Mouse (Mus musculus): ENCODE results near the gene Riox2. TPM values are rescaled to one million over a fixed set of nuclear protein-coding genes. Genes with fewer than 3 reads are reported as not detected.

Riox2 gene
- polyA plus RNA-seq, 1 experiment from 2014 or later = 32.5 TPM

DNA sequence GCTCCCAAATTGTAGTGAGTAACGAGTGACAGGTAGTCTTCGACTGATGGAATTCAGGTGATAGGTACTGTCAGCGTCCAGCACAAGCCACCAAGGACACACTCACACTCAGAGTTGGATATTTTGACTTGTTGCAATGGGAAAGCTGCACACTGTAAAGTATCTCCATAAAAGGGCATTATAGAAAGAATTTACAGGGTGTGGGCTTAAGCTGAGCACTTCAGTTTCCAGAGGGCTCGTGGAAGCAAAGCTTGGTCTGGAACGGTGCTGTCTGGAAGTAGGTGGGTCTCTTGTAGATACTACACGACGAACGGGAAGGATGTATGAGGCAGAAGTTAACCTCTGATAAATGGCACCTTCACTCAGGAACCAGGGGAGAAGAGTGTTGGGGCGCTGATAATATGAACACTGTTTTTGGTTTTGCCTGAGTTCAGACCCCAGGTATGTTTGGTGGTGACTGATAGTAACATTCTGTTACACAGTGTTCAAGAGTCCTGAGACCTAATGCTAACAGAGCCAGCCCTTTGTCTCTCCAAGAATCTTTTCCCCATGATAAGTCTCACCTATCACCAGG lies 16.5 kb downstream of the Riox2 start:
- H3K36me3 ChIP-seq (ENCODE audit: inconsistent target) = peaks cover 76% of the 10 kb centered on the region
- 96% methylated on average over 9 of the region's 9 CpGs for WGBS (ENCODE audit: missing documents)
- no peaks in the 10 kb centered on the region for H3K79me2 ChIP-seq (ENCODE audit: inconsistent target)
- H3K27ac ChIP-seq = no peak overlapping the region
- no peak overlapping the region for H3K4me3 ChIP-seq (ENCODE audit: inconsistent target)

DNA sequence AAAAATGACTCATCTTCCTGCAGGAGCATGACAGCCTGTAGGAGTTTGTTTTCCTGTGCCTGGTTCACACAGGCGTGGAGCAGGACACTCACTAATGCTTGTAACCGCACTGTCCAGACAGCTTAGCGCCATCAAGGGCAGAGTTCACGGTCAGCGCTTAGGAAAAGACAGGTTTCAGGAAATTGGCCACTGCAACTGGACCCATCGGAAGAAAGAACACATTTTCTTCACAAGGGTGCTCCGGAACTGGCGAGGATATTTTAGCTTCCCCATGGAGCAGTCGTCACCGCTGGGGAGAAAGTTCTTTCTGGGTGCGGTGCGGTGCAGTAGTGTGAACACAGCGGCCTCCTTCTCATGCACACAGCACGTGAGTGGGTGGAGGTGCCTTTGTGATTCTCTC lies 21.6 kb downstream of the Riox2 start:
- no peak overlapping the region for H3K4me3 ChIP-seq (ENCODE audit: inconsistent target)
- H3K79me2 ChIP-seq (ENCODE audit: inconsistent target) = no peaks in the 10 kb centered on the region
- peaks cover 78% of the 10 kb centered on the region for H3K36me3 ChIP-seq (ENCODE audit: inconsistent target)
- 95% methylated on average over 13 of the region's 14 CpGs for WGBS (ENCODE audit: missing documents)
- no peak overlapping the region for H3K27ac ChIP-seq

DNA sequence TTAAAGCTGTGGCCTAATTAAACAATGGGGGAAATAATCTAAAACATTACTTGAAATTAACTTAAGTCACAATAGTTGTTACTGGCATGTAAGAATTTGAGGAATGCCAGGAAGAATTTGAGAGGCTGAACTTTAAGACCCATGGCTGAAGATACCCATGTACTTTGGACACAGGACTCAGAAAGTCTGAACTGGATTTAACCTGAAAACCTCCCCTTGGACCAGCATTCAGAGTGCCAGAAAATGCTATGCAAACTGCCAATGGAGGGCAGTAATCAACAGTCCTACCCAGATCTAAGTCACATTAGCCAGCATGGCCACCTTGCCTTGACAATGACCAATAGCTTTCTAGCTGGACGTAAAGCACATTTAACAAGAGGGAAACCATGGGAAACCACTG lies 26.4 kb downstream of the Riox2 start:
- 100% methylated on average over 1 of the region's 1 CpGs for WGBS (ENCODE audit: missing documents)
- Histone ChIP-seq H3K27ac (no peak overlapping the region), H3K4me3 (ENCODE audit: inconsistent target) (no peak overlapping the region), H3K79me2 (ENCODE audit: inconsistent target) (no peaks in the 10 kb centered on the region), H3K36me3 (ENCODE audit: inconsistent target) (peaks cover 56% of the 10 kb centered on the region)

- Histone ChIP-seq H3K79me2 (ENCODE audit: inconsistent target) (no peaks in the 10 kb centered on the region), H3K36me3 (ENCODE audit: inconsistent target) (peaks cover 49% of the 10 kb centered on the region), H3K4me3 (ENCODE audit: inconsistent target) (no peak overlapping the region), H3K27ac (no peak overlapping the region)
- WGBS (ENCODE audit: missing documents) = 89% methylated on average over 3 of the region's 3 CpGs
Observed at GRCm38 (mm10) chr16:59499180-59499579, 27.6 kb downstream of the Riox2 start.

GRCm38 (mm10) chr16:59509830-59510229 lies 38.3 kb downstream of the Riox2 start:
- Histone ChIP-seq H3K27ac (no peak overlapping the region), H3K4me3 (ENCODE audit: inconsistent target) (no peak overlapping the region), H3K79me2 (ENCODE audit: inconsistent target) (peaks cover 18% of the 10 kb centered on the region; the same call in 1 of the 2 replicates), H3K36me3 (ENCODE audit: inconsistent target) (peaks cover 32% of the 10 kb centered on the region; the same call in 1 of the 2 replicates)
- 94% methylated on average over 5 of the region's 5 CpGs for WGBS (ENCODE audit: missing documents)

DNA sequence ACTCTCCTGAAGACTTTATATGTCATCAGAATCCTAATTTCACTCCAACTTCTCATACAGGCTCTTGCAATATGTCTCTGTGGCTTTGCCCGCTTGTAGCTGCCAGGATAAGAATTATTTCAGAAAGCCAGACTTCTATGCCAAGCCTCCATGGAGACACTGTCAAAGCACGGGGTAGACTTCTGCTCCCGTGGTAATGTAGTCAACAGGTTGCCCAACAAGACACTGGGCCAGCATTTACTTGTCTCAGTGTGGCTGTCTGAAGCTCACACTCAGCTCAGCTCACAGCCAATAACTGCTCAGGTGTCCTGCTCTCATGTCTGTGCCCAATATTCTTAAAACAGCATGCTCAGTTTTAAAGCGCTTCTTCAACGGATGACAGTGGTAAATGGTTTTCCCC lies 43.6 kb downstream of the Riox2 start:
- no peak overlapping the region for H3K27ac ChIP-seq
- 0 out of 2 replicates have a peak, but pooled peaks cover 14% of the 10 kb centered on the region for H3K36me3 ChIP-seq (ENCODE audit: inconsistent target)
- 94% methylated on average over 5 of the region's 5 CpGs for WGBS (ENCODE audit: missing documents)
- peaks cover 42% of the 10 kb centered on the region; the same call in 1 of the 2 replicates for H3K79me2 ChIP-seq (ENCODE audit: inconsistent target)
- no peak overlapping the region for H3K4me3 ChIP-seq (ENCODE audit: inconsistent target)

DNA sequence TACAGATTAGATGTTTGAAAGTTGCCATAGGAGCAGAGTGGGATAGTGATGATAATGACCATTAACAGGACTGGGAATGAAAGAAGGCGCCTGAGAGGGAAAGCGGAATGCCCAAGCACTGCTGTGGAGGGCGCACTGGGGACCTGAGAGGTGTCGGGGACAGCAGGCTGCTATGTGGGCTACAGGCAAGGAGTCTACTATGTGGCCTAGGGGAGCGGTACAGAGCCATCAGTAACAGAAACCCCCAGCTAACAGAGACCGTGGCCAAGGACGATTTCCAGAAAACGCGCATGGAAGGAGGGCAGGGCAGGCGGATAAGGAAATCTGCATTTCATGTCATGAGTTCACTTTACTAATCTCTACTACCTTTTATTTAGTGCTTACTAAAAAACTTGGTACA lies 45.4 kb downstream of the Riox2 start:
- WGBS (ENCODE audit: missing documents) = 81% methylated on average over 10 of the region's 10 CpGs
- H3K79me2 ChIP-seq (ENCODE audit: inconsistent target) = peaks cover 43% of the 10 kb centered on the region; the same call in 1 of the 2 replicates
- H3K27ac ChIP-seq = peak overlapping the region; percentile 87
- H3K36me3 ChIP-seq (ENCODE audit: inconsistent target) = 0 out of 2 replicates have a peak, but pooled peaks cover under 1% of the 10 kb centered on the region
- H3K4me3 ChIP-seq (ENCODE audit: inconsistent target) = peak overlapping the region; percentile 5; the same call in 1 of the 2 replicates

DNA sequence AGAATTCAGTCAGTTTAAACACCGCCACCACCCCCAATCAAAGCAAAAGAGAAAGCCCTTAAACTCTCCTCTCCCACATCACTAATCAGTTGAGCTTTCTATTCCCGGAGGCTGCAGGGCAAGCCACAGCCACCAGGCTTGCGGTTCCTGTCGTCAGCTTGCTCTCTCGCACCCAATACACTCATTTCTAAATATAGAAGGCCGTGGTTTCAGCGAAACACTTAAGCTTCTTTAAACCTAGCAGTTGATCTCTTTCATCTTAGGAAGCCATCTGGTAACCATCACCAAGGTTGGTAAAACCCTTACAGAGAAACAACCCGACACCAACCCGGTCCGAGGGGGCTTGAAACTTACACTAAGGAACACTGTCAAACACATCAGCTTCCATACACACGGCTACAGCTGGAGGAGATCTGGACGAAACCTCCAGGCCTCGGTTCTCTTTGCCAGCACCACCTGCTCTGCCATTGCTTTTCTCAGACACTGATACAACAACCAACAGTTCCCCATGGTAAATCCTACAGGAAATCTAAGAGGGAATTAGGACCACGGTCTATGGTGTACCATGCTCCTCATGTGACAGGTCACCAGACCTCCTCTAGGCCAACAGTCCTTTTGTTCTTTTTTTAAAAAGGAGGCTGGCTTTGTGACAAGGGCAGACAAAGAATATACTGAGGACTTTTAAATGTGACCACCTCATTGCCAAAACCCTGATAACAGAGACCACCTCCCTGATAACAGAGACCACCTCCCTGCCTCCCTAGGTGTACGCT lies 46.1 kb downstream of the Riox2 start:
- Histone ChIP-seq H3K27ac (peak overlapping the region; percentile 87), H3K36me3 (ENCODE audit: inconsistent target) (no peaks in the 10 kb centered on the region), H3K4me3 (ENCODE audit: inconsistent target) (peak overlapping the region; percentile 10; the same call in 1 of the 2 replicates), H3K79me2 (ENCODE audit: inconsistent target) (peaks cover 43% of the 10 kb centered on the region; the same call in 1 of the 2 replicates)
- WGBS (ENCODE audit: missing documents) = 9% methylated on average over 15 of the region's 15 CpGs

GRCm38 (mm10) chr16:59521752-59522423 lies 50.3 kb downstream of the Riox2 start:
- no peak overlapping the region for H3K4me3 ChIP-seq (ENCODE audit: inconsistent target)
- H3K36me3 ChIP-seq (ENCODE audit: inconsistent target) = no peaks in the 10 kb centered on the region
- H3K79me2 ChIP-seq (ENCODE audit: inconsistent target) = peaks cover 17% of the 10 kb centered on the region; the same call in 1 of the 2 replicates
- H3K27ac ChIP-seq = peak overlapping the region; percentile 65
- 71% methylated on average over 16 of the region's 16 CpGs for WGBS (ENCODE audit: missing documents)

DNA sequence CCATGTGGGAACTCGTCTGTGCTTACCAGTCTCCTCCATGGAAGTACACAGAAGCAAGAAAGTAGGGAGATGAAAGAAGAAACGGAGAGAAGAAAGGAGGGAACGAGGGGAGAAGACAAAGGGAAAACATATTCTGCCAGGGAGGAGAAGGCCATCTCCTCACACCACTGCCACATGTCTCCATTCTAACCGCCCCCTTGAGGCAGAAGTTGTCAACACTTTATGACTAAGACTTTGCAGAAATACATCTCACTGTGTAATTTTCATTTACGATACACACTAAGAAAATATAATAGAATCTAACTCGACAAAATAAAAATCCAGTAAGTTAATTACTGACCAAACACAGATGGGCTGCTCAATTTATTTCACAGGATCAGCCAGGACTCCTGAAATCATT lies 55.4 kb downstream of the Riox2 start:
- Histone ChIP-seq H3K4me3 (ENCODE audit: inconsistent target) (no peak overlapping the region), H3K79me2 (ENCODE audit: inconsistent target) (no peaks in the 10 kb centered on the region), H3K36me3 (ENCODE audit: inconsistent target) (peaks cover 13% of the 10 kb centered on the region), H3K27ac (no peak overlapping the region)
- 90% methylated on average over 6 of the region's 6 CpGs for WGBS (ENCODE audit: missing documents)

- no peak overlapping the region for H3K4me3 ChIP-seq (ENCODE audit: inconsistent target)
- H3K27ac ChIP-seq = no peak overlapping the region
- 88% methylated on average over 11 of the region's 13 CpGs for whole genome bisulfite sequencing (ENCODE audit: missing documents)
- peaks cover 13% of the 10 kb centered on the region for H3K36me3 ChIP-seq (ENCODE audit: inconsistent target)
- no peaks in the 10 kb centered on the region for H3K79me2 ChIP-seq (ENCODE audit: inconsistent target)
Observed at GRCm38 (mm10) chr16:59529570-59529969, 58.0 kb downstream of the Riox2 start.

DNA sequence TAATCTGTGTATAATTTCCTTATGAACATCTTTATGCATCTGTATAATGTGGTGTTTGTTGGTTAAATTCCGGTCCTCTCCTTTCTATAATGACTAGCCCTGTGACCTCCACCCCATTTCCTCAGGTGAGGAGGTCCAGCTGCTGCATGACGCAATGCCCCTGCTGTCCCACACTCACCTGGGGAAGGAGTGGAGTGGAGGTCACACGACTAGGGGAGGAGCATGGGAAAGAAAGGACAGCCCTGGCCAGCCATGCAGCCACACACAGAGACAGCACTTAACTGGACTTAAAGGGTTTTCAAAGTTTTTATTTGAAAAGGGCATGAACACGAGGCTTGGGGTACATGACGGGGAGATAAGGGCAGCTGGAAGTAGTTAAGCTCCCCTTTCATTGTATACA lies 59.7 kb downstream of the Riox2 start:
- 92% methylated on average over 5 of the region's 5 CpGs for WGBS (ENCODE audit: missing documents)
- Histone ChIP-seq H3K27ac (no peak overlapping the region), H3K4me3 (ENCODE audit: inconsistent target) (no peak overlapping the region), H3K36me3 (ENCODE audit: inconsistent target) (peaks cover 23% of the 10 kb centered on the region), H3K79me2 (ENCODE audit: inconsistent target) (no peaks in the 10 kb centered on the region)

DNA sequence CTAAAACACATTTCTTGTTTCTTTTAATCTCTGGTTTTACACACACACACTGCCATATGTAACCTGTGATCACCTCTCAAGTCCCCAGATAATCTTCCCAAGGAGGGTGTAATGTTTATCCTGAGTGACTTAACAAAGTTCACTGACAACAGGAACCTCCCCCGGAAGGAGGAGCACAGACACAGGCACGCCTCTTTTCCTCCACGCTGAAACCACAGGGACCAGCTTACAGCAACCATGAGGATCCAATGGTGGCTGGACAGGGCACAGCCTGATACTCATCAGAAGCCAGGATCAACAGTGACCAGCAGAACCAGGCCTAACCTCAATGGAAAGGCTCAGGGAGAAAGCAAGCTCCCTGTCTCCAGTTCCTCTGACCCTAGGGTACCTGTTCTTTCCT lies 61.0 kb downstream of the Riox2 start:
- Histone ChIP-seq H3K79me2 (ENCODE audit: inconsistent target) (no peaks in the 10 kb centered on the region), H3K4me3 (ENCODE audit: inconsistent target) (no peak overlapping the region), H3K36me3 (ENCODE audit: inconsistent target) (peaks cover 29% of the 10 kb centered on the region), H3K27ac (no peak overlapping the region)
- whole genome bisulfite sequencing (ENCODE audit: missing documents) = 32% methylated on average over 3 of the region's 3 CpGs

DNA sequence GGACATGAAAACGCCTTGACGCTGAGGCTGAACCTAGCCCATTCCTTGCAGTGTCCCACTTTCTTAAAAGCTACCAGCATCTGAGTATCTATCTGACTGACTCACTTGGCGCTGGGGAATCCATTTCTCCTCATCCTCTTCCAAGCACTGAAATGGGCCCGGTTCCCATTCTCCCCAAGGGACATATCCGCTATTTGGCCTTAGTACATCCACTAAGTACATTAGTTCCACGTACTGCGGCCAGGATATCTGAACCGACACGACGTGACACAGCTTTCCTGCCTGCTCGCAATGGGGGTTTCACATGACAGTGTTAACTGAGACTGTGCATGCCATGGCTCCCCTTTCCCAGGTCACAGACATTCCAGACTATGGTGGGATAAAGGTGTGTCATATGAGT lies 62.8 kb downstream of the Riox2 start:
- no peaks in the 10 kb centered on the region for H3K79me2 ChIP-seq (ENCODE audit: inconsistent target)
- no peak overlapping the region for H3K4me3 ChIP-seq (ENCODE audit: inconsistent target)
- H3K27ac ChIP-seq = no peak overlapping the region
- H3K36me3 ChIP-seq (ENCODE audit: inconsistent target) = peaks cover 28% of the 10 kb centered on the region
- 98% methylated on average over 11 of the region's 11 CpGs for WGBS (ENCODE audit: missing documents)

DNA sequence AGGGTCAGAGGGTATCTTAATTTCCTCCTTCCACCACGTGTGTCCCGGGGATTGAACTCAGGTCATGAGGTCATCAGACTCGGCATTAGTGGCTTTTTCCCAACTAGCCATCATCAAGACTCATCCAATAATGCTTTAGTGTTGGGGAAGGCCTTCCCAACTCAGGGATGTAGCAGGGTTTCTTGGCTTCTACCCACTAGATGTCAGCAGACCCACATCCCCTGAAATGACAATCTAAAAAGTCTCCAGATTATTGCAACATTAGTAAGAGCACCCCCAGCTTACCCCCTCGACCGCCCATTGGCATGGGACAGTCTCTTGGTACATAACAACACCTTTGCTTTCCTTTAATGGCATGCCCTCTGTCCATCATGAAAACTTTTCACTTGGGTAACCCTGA lies 64.1 kb downstream of the Riox2 start:
- Histone ChIP-seq H3K36me3 (ENCODE audit: inconsistent target) (peaks cover 17% of the 10 kb centered on the region), H3K4me3 (ENCODE audit: inconsistent target) (no peak overlapping the region), H3K79me2 (ENCODE audit: inconsistent target) (no peaks in the 10 kb centered on the region), H3K27ac (no peak overlapping the region)
- 91% methylated on average over 5 of the region's 5 CpGs for WGBS (ENCODE audit: missing documents)
